Mouse (Mus musculus) ES-Bruce4 (cell line): ENCODE data around the gene Eef1akmt3. TPM values are rescaled to one million over a fixed set of nuclear protein-coding genes. Genes with fewer than 3 reads are reported as not detected.

Experiments used
- H3K27ac ChIP-seq: 2 replicates; pipeline ENCODE4 v1.5.1; 2012; ENCODE audit warnings: low read length, inconsistent platforms; ENCODE audit not compliant: insufficient read depth
- H3K27me3 ChIP-seq: 2 replicates; pipeline ENCODE4 v1.6.1; 2012; ENCODE audit warnings: mild to moderate bottlenecking, low read length, inconsistent platforms; ENCODE audit not compliant: control insufficient read depth, poor library complexity, insufficient read depth, severe bottlenecking
- H3K36me3 ChIP-seq: 2 replicates; pipeline ENCODE4 v1.6.1; 2012; ENCODE audit warnings: inconsistent platforms, mild to moderate bottlenecking, low read length, moderate library complexity; ENCODE audit not compliant: control insufficient read depth, poor library complexity, insufficient read depth, severe bottlenecking
- H3K4me1 ChIP-seq: one replicate; pipeline ENCODE4 v1.8.1; 2011; ENCODE audit warnings: low read length; ENCODE audit not compliant: control insufficient read depth, insufficient read depth
- H3K4me3 ChIP-seq: 2 replicates; pipeline ENCODE4 v1.5.1; 2011; ENCODE audit warnings: low read depth, mild to moderate bottlenecking, low read length
- H3K9ac ChIP-seq: 2 replicates; pipeline ENCODE4 v1.6.1; 2012; ENCODE audit warnings: low read depth, mild to moderate bottlenecking, inconsistent platforms; ENCODE audit not compliant: poor library complexity, severe bottlenecking
- H3K9me3 ChIP-seq: replicated peaks from 2 replicates; pipeline ENCODE4 v1.6.1; 2012; ENCODE audit warnings: mild to moderate bottlenecking, low read length, inconsistent platforms; ENCODE audit not compliant: control insufficient read depth, poor library complexity, insufficient read depth, severe bottlenecking
- CTCF ChIP-seq: IDR thresholded peaks from one replicate; pipeline ENCODE4 v1.8.1; 2011; ENCODE audit warnings: low read depth, low read length
- EP300 ChIP-seq: IDR thresholded peaks from 2 replicates; pipeline ENCODE4 v1.6.1; 2011; ENCODE audit warnings: low read depth, low read length; ENCODE audit not compliant: insufficient read depth
- POLR2A ChIP-seq: IDR thresholded peaks from one replicate; pipeline ENCODE4 v1.8.1; 2011; ENCODE audit warnings: low read length; ENCODE audit not compliant: insufficient read depth
- polyA plus RNA-seq: library from polyadenylated mRNA; stranded (reverse); fragments of >200 nt; gene quantifications from 2 replicates; pipeline ENCODE4 v1.2.4, GENCODE M21; 2011; ENCODE audit warnings: low read depth; ENCODE audit not compliant: missing spikeins, insufficient read depth, insufficient read length

Gene Eef1akmt3
- polyA plus RNA-seq, 1 experiment: 0.51 TPM

- no peak for TF ChIP-seq CTCF
- TF ChIP-seq EP300: no peak
- Histone ChIP-seq H3K27ac (no peak overlapping the region), H3K27me3 (no peaks in the 10 kb centered on the region), H3K36me3 (peaks cover 24% of the 10 kb centered on the region), H3K4me1 (peaks cover 2% of the 10 kb centered on the region), H3K9me3 (no peaks in the 10 kb centered on the region), H3K4me3 (no peak overlapping the region; the same call in 1 of the 2 replicates), H3K9ac (peak overlapping the region; percentile 46; the same call in 1 of the 2 replicates)
Measured at GRCm38 (mm10) chr10:127071203-127071602, 29.9 kb upstream of the Eef1akmt3 start.

GRCm38 (mm10) chr10:127070190-127071121 lies 29.1 kb upstream of the Eef1akmt3 start, which contains the start of gene Tspan31:
Tspan31 (minus strand) TSS chr10:127070264.
- H3K27ac ChIP-seq: peak within 1 kb of the TSS; percentile 69
- peak; percentile 58 for TF ChIP-seq POLR2A
- no peak for TF ChIP-seq EP300
- H3K4me1 ChIP-seq: peaks cover 2% of the 10 kb centered on the region
- H3K9ac ChIP-seq: peak within 1 kb of the TSS; percentile 90
- H3K4me3 ChIP-seq: peak within 1 kb of the TSS; percentile 98
- no peaks in the 10 kb centered on the region for H3K27me3 ChIP-seq
- H3K36me3 ChIP-seq: peaks cover 31% of the 10 kb centered on the region
- H3K9me3 ChIP-seq: no peaks in the 10 kb centered on the region

- Histone ChIP-seq H3K9me3 (no peaks in the 10 kb centered on the region), H3K4me3 (peak overlapping the region; percentile 98), H3K27ac (peak overlapping the region; percentile 69), H3K27me3 (no peaks in the 10 kb centered on the region), H3K9ac (peak overlapping the region; percentile 90), H3K4me1 (peaks cover 3% of the 10 kb centered on the region), H3K36me3 (peaks cover 39% of the 10 kb centered on the region)
- TF ChIP-seq EP300: no peak
- TF ChIP-seq POLR2A: no peak
- TF ChIP-seq CTCF: no peak
Measured at GRCm38 (mm10) chr10:127069281-127070189, 28.2 kb upstream of the Eef1akmt3 start.

GRCm38 (mm10) chr10:127068360-127069038 lies 27.2 kb upstream of the Eef1akmt3 start:
- Histone ChIP-seq H3K9ac (peak overlapping the region; percentile 90; the same call in 1 of the 2 replicates), H3K4me1 (peaks cover 3% of the 10 kb centered on the region), H3K27ac (no peak overlapping the region), H3K36me3 (peaks cover 39% of the 10 kb centered on the region), H3K4me3 (0 out of 2 replicates have a peak overlapping the region, but pooled peaks have one; percentile 98), H3K9me3 (no peaks in the 10 kb centered on the region), H3K27me3 (no peaks in the 10 kb centered on the region)
- no peak for TF ChIP-seq POLR2A

GRCm38 (mm10) chr10:127066519-127067018 lies 25.3 kb upstream of the Eef1akmt3 start:
- no peak for TF ChIP-seq POLR2A
- TF ChIP-seq CTCF: no peak
- no peak for TF ChIP-seq EP300
- Histone ChIP-seq H3K4me1 (peaks cover 3% of the 10 kb centered on the region), H3K27me3 (no peaks in the 10 kb centered on the region), H3K27ac (no peak overlapping the region), H3K4me3 (no peak overlapping the region), H3K9me3 (no peaks in the 10 kb centered on the region), H3K9ac (no peak overlapping the region), H3K36me3 (peaks cover 39% of the 10 kb centered on the region)
